ENCODE assay signal across 20 mouse cellular contexts in the genomic region with DNA sequence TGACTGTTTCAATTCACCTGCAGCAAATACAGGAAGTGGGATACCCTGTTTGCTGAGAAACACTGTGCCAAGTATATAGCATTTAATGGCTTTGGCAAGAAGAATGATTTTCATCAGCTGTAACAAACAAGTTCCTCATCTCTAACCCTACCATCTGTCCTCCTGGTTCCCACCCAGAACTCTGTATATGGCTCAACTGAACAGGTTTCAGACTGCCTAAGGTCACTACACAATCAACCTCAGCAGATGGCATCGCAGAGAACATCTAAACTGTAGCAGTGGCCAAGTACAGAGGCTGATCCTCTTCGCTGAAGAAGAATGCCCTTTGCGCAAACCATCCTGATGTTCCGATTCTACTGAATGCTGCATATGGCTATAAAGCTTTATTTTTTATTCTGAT.
DNase-seq lines count a peak whose midpoint lies in the region; ATAC-seq lines count a peak whose summit lies in the region.
"Had no signal": no experiment of that assay in that cellular context is flagged by ENCODE, and none has a peak within 500 bp of the region (broad histone marks: within the 10 kb centered on the region; RNA-seq: fewer than 3 reads in every experiment).

No protein-coding gene starts in this region.

- peak; percentile 68; the same call in 1 of the 2 replicates for ATAC-seq in hindbrain, embryonic 14.5 days (ENCODE audit: low FRiP score)
- peak; percentile 58; the same call in 1 of the 2 replicates for ATAC-seq in neural tube, embryonic 14.5 days (ENCODE audit: low read depth)
- ATAC-seq in neural tube, embryonic 15.5 days (ENCODE audit: low FRiP score): no peak
- ATAC-seq: activated CD4-positive, CD25-positive, alpha-beta regulatory T cell, adult 4 months had no signal

- no peaks in the 10 kb centered on the region for H3K9me3 ChIP-seq in hindbrain, embryonic 14.5 days (ENCODE audit: control insufficient read depth, low read length)
- H3K9me3 ChIP-seq in hindbrain, embryonic 10.5 days: no peaks in the 10 kb centered on the region
- H3K9me3 ChIP-seq in neural tube, embryonic 14.5 days (ENCODE audit: control insufficient read depth, low read length): no peaks in the 10 kb centered on the region
- no peaks in the 10 kb centered on the region for H3K9me3 ChIP-seq in neural tube, embryonic 15.5 days (replicated peaks)
- H3K9me3 ChIP-seq: neural tube, embryonic 12.5 days had no signal

- peak; percentile 41 for DNase-seq in hindbrain, embryonic 14.5 days (ENCODE audit: low spot score)
- no peak for DNase-seq in hindbrain, embryonic 10.5 days (ENCODE audit: low spot score)
- DNase-seq in cerebellum, adult 11 months: peak; percentile 1
- DNase-seq in cerebellum, postnatal 25 days: peak; percentile 21 to 33
- no peak for DNase-seq in kidney, postnatal 25 days
- DNase-seq in left cerebral cortex, adult 18-20 months (ENCODE audit: low spot score in 2 of 2): no peak
- DNase-seq: adrenal gland, postnatal 10 days; heart, postnatal 10 days; kidney, adult 18-20 months; kidney, postnatal 10 days; lung, adult 18-20 months; lung, postnatal 36 days; right cerebral cortex, postnatal 25 days; thymus, postnatal 4 days had no signal

- no peaks in the 10 kb centered on the region for H3K27me3 ChIP-seq in hindbrain, embryonic 14.5 days (ENCODE audit: control insufficient read depth, insufficient read depth, low read length)
- H3K27me3 ChIP-seq in hindbrain, embryonic 10.5 days (ENCODE audit: insufficient read depth, poor library complexity, severe bottlenecking): no peaks in the 10 kb centered on the region
- no peaks in the 10 kb centered on the region for H3K27me3 ChIP-seq in neural tube, embryonic 14.5 days (ENCODE audit: control insufficient read depth, insufficient read depth, low read length)
- H3K27me3 ChIP-seq in neural tube, embryonic 15.5 days (replicated peaks): no peaks in the 10 kb centered on the region
- H3K27me3 ChIP-seq: neural tube, embryonic 12.5 days had no signal

- no peaks in the 10 kb centered on the region for H3K4me1 ChIP-seq in hindbrain, embryonic 14.5 days (replicated peaks; ENCODE audit: control insufficient read depth, insufficient read depth, low read length)
- no peaks in the 10 kb centered on the region for H3K4me1 ChIP-seq in hindbrain, embryonic 10.5 days (replicated peaks)
- no peaks in the 10 kb centered on the region for H3K4me1 ChIP-seq in neural tube, embryonic 14.5 days (ENCODE audit: control insufficient read depth, insufficient read depth, low read length)
- no peaks in the 10 kb centered on the region for H3K4me1 ChIP-seq in neural tube, embryonic 15.5 days
- H3K4me1 ChIP-seq: neural tube, embryonic 12.5 days had no signal

- H3K9ac ChIP-seq in hindbrain, embryonic 14.5 days: no peak overlapping the region
- no peak overlapping the region for H3K9ac ChIP-seq in neural tube, embryonic 14.5 days (replicated peaks; ENCODE audit: low read depth, low read length)
- H3K9ac ChIP-seq in neural tube, embryonic 15.5 days (replicated peaks): no peak overlapping the region
- H3K9ac ChIP-seq: neural tube, embryonic 12.5 days had no signal

- no peak overlapping the region for H3K4me2 ChIP-seq in hindbrain, embryonic 14.5 days (replicated peaks)
- no peak overlapping the region for H3K4me2 ChIP-seq in neural tube, embryonic 14.5 days (ENCODE audit: low read depth, low read length)
- no peak overlapping the region for H3K4me2 ChIP-seq in neural tube, embryonic 15.5 days
- H3K4me2 ChIP-seq: heart, embryonic 11.5 days; liver, embryonic 11.5 days; neural tube, embryonic 12.5 days had no signal

- no peak overlapping the region for H3K4me3 ChIP-seq in hindbrain, embryonic 14.5 days (replicated peaks; ENCODE audit: low read length)
- H3K4me3 ChIP-seq in hindbrain, embryonic 10.5 days: no peak overlapping the region
- H3K4me3 ChIP-seq in neural tube, embryonic 14.5 days (ENCODE audit: low read depth, low read length): no peak overlapping the region
- H3K4me3 ChIP-seq in neural tube, embryonic 15.5 days (replicated peaks): no peak overlapping the region
- H3K4me3 ChIP-seq: neural tube, embryonic 12.5 days had no signal

- H3K36me3 ChIP-seq in hindbrain, embryonic 14.5 days (replicated peaks; ENCODE audit: control insufficient read depth, insufficient read depth): no peaks in the 10 kb centered on the region
- H3K36me3 ChIP-seq in hindbrain, embryonic 10.5 days: no peaks in the 10 kb centered on the region
- H3K36me3 ChIP-seq in neural tube, embryonic 14.5 days (ENCODE audit: control insufficient read depth, insufficient read depth, low read length): no peaks in the 10 kb centered on the region
- H3K36me3 ChIP-seq in neural tube, embryonic 15.5 days: no peaks in the 10 kb centered on the region
- H3K36me3 ChIP-seq: neural tube, embryonic 12.5 days had no signal

- WGBS in hindbrain, embryonic 14.5 days: 89% methylated on average over 4 of the region's 4 CpGs
- 92% methylated on average over 4 of the region's 4 CpGs for WGBS in hindbrain, embryonic 10.5 days
- 80% methylated on average over 4 of the region's 4 CpGs for WGBS in neural tube, embryonic 14.5 days
- 78% methylated on average over 4 of the region's 4 CpGs for WGBS in neural tube, embryonic 15.5 days

- H3K27ac ChIP-seq in hindbrain, embryonic 14.5 days: no peak overlapping the region
- H3K27ac ChIP-seq in hindbrain, embryonic 10.5 days: no peak overlapping the region
- no peak overlapping the region for H3K27ac ChIP-seq in neural tube, embryonic 14.5 days (ENCODE audit: low read depth, low read length)
- H3K27ac ChIP-seq in neural tube, embryonic 15.5 days (replicated peaks): no peak overlapping the region
- H3K27ac ChIP-seq: neural tube, embryonic 12.5 days had no signal

Comparison
In these comparisons a context has a peak if more than half of its experiments do, and no peak if none do; other contexts are left out.
1. DNase-seq: peak in hindbrain, embryonic 14.5 days (single experiment), cerebellum, adult 11 months (single experiment) and cerebellum, postnatal 25 days (2 of 2); none in hindbrain, embryonic 10.5 days (single experiment), kidney, postnatal 25 days (0 of 2) and left cerebral cortex, adult 18-20 months (0 of 2).